Mouse (Mus musculus): ENCODE results near the gene Frem1.

GRCm38 (mm10) chr4:83014538-83014937 lies 37.6 kb downstream of the Frem1 start:
- no peak for TF ChIP-seq POLR2A (IDR thresholded peaks at IDR 0.05; ENCODE audit: borderline replicate concordance, extremely low read depth, insufficient read depth, insufficient read length, poor library complexity, severe bottlenecking)
- no peak for TF ChIP-seq CTCF (IDR thresholded peaks at IDR 0.05; ENCODE audit: borderline replicate concordance, extremely low read depth, insufficient read depth, insufficient read length)

Data from brain, embryonic 14.5 days (tissue).